Mouse (Mus musculus) CH12.LX (cell line): Measurements from ENCODE around the gene C130026I21Rik. TPM values are rescaled to one million over a fixed set of nuclear protein-coding genes. Genes with fewer than 3 reads are reported as not detected.
A peak's percentile ranks its signal among the peaks of the same experiment; 100 is the strongest.
"Not testable (repeated sequence)": the region's sequence is repeated elsewhere in the genome, so short reads cannot be mapped to it uniquely, and the experiment has no call there.

Experiments
- DNase-seq: peaks from one replicate; pipeline ENCODE4 v3.0.0-alpha.2; 2013; ENCODE audit errors: extremely low read depth
- H3K27ac ChIP-seq: 2 replicates; pipeline ENCODE4 v1.5.1; 2012; ENCODE audit warnings: low read depth, mild to moderate bottlenecking, control low read depth, moderate library complexity; ENCODE audit not compliant: insufficient read depth
- H3K27me3 ChIP-seq: replicated peaks from 2 replicates; pipeline ENCODE3; 2012; ENCODE audit warnings: inconsistent platforms
- H3K36me3 ChIP-seq, 2 experiments: replicated peaks in 1 of 2; 2 replicates each; pipeline versions ENCODE3 to v1.6.1; 2012; ENCODE audit warnings: inconsistent platforms in 1 of 2, low read length in 1 of 2, mild to moderate bottlenecking in 1 of 2, mixed read lengths in 1 of 2, moderate library complexity in 1 of 2; ENCODE audit not compliant: control insufficient read depth in 1 of 2, insufficient read depth in 1 of 2
- H3K4me1 ChIP-seq, 2 experiments: 2 replicates each; pipeline ENCODE4 v1.6.1; 2012; ENCODE audit warnings: inconsistent platforms in 1 of 2, moderate library complexity in 1 of 2; ENCODE audit not compliant: insufficient read depth in 2 of 2, control insufficient read depth in 1 of 2
- H3K4me2 ChIP-seq: 2 replicates; pipeline ENCODE4 v1.6.1; 2012; ENCODE audit warnings: low read depth, mild to moderate bottlenecking, control low read depth; ENCODE audit not compliant: poor library complexity, insufficient read depth, severe bottlenecking
- H3K4me3 ChIP-seq, 3 experiments: fragments of 150-350 bp in 1 of 3; sonication (generic) in 1 of 3; replicated peaks in 1 of 3; 2 replicates each; pipeline versions ENCODE3 to v1.5.1; 2011 to 2012; ENCODE audit warnings: low read depth in 2 of 3, low read length in 2 of 3, mild to moderate bottlenecking in 2 of 3, moderate library complexity in 2 of 3, control low read depth in 1 of 3, improper control_type of control experiment in 1 of 3, inconsistent platforms in 1 of 3, mixed read lengths in 1 of 3; ENCODE audit not compliant: poor library complexity in 1 of 3
- H3K79me2 ChIP-seq: replicated peaks from 2 replicates; pipeline ENCODE4 v1.6.1; 2012; ENCODE audit warnings: mild to moderate bottlenecking, moderate library complexity; ENCODE audit not compliant: control insufficient read depth, poor library complexity, insufficient read depth, severe bottlenecking; ENCODE audit errors: extremely low read depth
- H3K9ac ChIP-seq: 2 replicates; pipeline ENCODE4 v1.6.1; 2012; ENCODE audit warnings: low read depth, mild to moderate bottlenecking, control low read depth, moderate library complexity; ENCODE audit not compliant: insufficient read depth
- H3K9me3 ChIP-seq: replicated peaks from 2 replicates; pipeline ENCODE3; 2012; ENCODE audit warnings: low read length, inconsistent platforms, mixed read lengths
- BHLHE40 ChIP-seq: IDR thresholded peaks from 2 replicates; pipeline ENCODE4 v1.6.1; 2011; ENCODE audit warnings: mild to moderate bottlenecking, low read depth, low read length, improper control_type of control experiment
- ELF1 ChIP-seq: IDR thresholded peaks from 2 replicates; pipeline ENCODE4 v1.6.1; 2014; ENCODE audit warnings: low read depth, mild to moderate bottlenecking, inconsistent platforms, low read length, improper control_type of control experiment
- EP300 ChIP-seq: IDR thresholded peaks from 2 replicates; pipeline ENCODE4 v1.6.1; 2011; ENCODE audit warnings: low read length, improper control_type of control experiment
- ETS1 ChIP-seq: conservative IDR thresholded peaks from 2 replicates; pipeline ENCODE4 v1.6.1; 2012; ENCODE audit warnings: low read depth, mild to moderate bottlenecking, inconsistent platforms, low read length, improper control_type of control experiment, moderate library complexity
- GABPA ChIP-seq: IDR thresholded peaks from 2 replicates; pipeline ENCODE4 v1.6.1; 2012; ENCODE audit warnings: low read depth, low read length, improper control_type of control experiment, inconsistent platforms; ENCODE audit not compliant: insufficient replicate concordance
- HCFC1 ChIP-seq: IDR thresholded peaks from 2 replicates; pipeline ENCODE4 v1.6.1; 2012; ENCODE audit warnings: low read depth, mild to moderate bottlenecking, inconsistent platforms, low read length, improper control_type of control experiment
- IRF4 ChIP-seq: IDR thresholded peaks from 2 replicates; pipeline ENCODE4 v1.6.1; 2014; ENCODE audit warnings: low read depth, mild to moderate bottlenecking, inconsistent platforms, low read length, improper control_type of control experiment
- JUN ChIP-seq: IDR thresholded peaks from 2 replicates; pipeline ENCODE4 v1.6.1; 2011; ENCODE audit warnings: low read depth, mild to moderate bottlenecking, low read length, improper control_type of control experiment, moderate library complexity; ENCODE audit not compliant: insufficient read depth
- JUND ChIP-seq: conservative IDR thresholded peaks from 2 replicates; pipeline ENCODE4 v1.6.1; 2011; ENCODE audit warnings: low read depth, low read length, improper control_type of control experiment
- MAFK ChIP-seq: IDR thresholded peaks from 2 replicates; pipeline ENCODE4 v1.6.1; 2011; ENCODE audit warnings: low read length, improper control_type of control experiment; ENCODE audit not compliant: insufficient replicate concordance
- MEF2A ChIP-seq: IDR thresholded peaks from 2 replicates; pipeline ENCODE4 v1.6.1; 2014; ENCODE audit warnings: low read depth, mild to moderate bottlenecking, inconsistent platforms, low read length, improper control_type of control experiment, borderline replicate concordance
- MYC ChIP-seq: IDR thresholded peaks from 2 replicates; pipeline ENCODE4 v1.6.1; 2011; ENCODE audit warnings: low read depth, mild to moderate bottlenecking, improper control_type of control experiment, low read length
- POLR2A ChIP-seq: IDR thresholded peaks from 2 replicates; pipeline ENCODE4 v1.6.1; 2011; ENCODE audit warnings: low read depth, mild to moderate bottlenecking, improper control_type of control experiment, low read length
- RCOR1 ChIP-seq: conservative IDR thresholded peaks from 2 replicates; pipeline ENCODE4 v1.6.1; 2012; ENCODE audit warnings: low read depth, mild to moderate bottlenecking, inconsistent platforms, low read length, improper control_type of control experiment
- SIN3A ChIP-seq: IDR thresholded peaks from 2 replicates; pipeline ENCODE4 v1.6.1; 2012; ENCODE audit warnings: low read length, improper control_type of control experiment, inconsistent platforms
- TCF12 ChIP-seq: IDR thresholded peaks from 2 replicates; pipeline ENCODE4 v1.6.1; 2014; ENCODE audit warnings: low read depth, mild to moderate bottlenecking, inconsistent platforms, low read length, improper control_type of control experiment
- dilution Hi-C: fragments of 300-500 bp; cut with MboI; formaldehyde crosslinking; loops from 2 replicates; pipeline ENCODE4 v1.14.3; 2020; ENCODE audit warnings: low sequenced_read_pairs; ENCODE audit not compliant: extremely low pct_unique_long_range_greater_than_20kb, extremely low pct_ligation_motif_present
- in situ Hi-C: fragments of 300-500 bp; cut with MboI; formaldehyde crosslinking; loops from 3 replicates; pipeline ENCODE4 v1.14.3; 2019; ENCODE audit warnings: low sequenced_read_pairs, low pct_ligation_motif_present, low pct_unique_long_range_greater_than_20kb, mixed read lengths
- polyA plus RNA-seq: library from polyadenylated mRNA; unstranded; fragments of >175 nt; gene quantifications from 2 replicates; pipeline ENCODE4 v1.2.1, GENCODE M21; 2012; ENCODE audit warnings: low read depth; ENCODE audit not compliant: insufficient read length
- total RNA-seq, 2 experiments: library from RNA; depleted of rRNA; stranded (reverse); fragments of 300-350 nt in 1 of 2; fragments of >200 nt in 1 of 2; gene quantifications; 2 replicates each; pipeline ENCODE4 v1.2.3; 2012 to 2014

Gene C130026I21Rik
- total and polyA plus RNA-seq, 3 experiments: 175 to 398 (median 379) TPM

- H3K27me3 ChIP-seq, dilution Hi-C loops, H3K4me1 ChIP-seq, H3K9me3 ChIP-seq, H3K79me2 ChIP-seq, DNase-seq, in situ Hi-C loops, H3K36me3 ChIP-seq: not testable (repeated sequence)
- Histone ChIP-seq H3K27ac (peak overlapping the region; percentile 67), H3K9ac (peak overlapping the region; percentile 1; the same call in 1 of the 2 replicates), H3K4me3 (peak overlapping the region; percentile 10 to 39 (median 37)), H3K4me2 (peak overlapping the region; percentile 25; the same call in 1 of the 2 replicates)
- peak; percentile 37 for TF ChIP-seq POLR2A
Observed at GRCm38 (mm10) chr1:85106013-85106412, 164.4 kb downstream of the C130026I21Rik start.

DNA sequence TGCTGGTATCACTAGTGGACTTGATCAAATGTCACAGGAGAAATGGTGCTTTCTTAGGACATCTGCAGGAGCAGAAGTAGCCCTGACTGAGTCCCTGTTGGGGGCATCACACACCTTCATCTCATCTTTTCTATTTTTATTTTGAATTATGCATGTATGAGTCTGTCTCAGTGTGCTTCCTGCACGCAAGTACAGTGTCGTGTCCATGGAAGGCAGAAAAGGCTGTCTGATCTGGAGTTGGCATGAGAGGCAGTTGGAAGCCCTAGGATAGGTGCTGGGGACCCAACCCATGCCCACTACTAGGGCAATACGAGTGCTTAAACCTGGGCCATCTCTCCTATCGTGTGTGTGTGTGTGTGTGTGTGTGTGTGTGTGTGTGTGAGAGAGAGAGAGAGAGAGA lies 165.0 kb downstream of the C130026I21Rik start:
- Histone ChIP-seq H3K27ac (peak overlapping the region; percentile 63), H3K4me3 (peak overlapping the region in 1 of 3 experiments; percentile 1), H3K4me2 (peak overlapping the region; percentile 19)
- H3K4me1 ChIP-seq, H3K79me2 ChIP-seq, in situ Hi-C loops, H3K9ac ChIP-seq, H3K9me3 ChIP-seq, dilution Hi-C loops, H3K27me3 ChIP-seq, DNase-seq, H3K36me3 ChIP-seq: not testable (repeated sequence)

GRCm38 (mm10) chr1:85101754-85102153 lies 168.6 kb downstream of the C130026I21Rik start:
- dilution Hi-C loops, in situ Hi-C loops, H3K9me3 ChIP-seq, H3K4me2 ChIP-seq, H3K36me3 ChIP-seq, DNase-seq, H3K4me3 ChIP-seq, H3K9ac ChIP-seq, H3K79me2 ChIP-seq, H3K27me3 ChIP-seq: not testable (repeated sequence)
- peaks cover 3 to 11% of the 10 kb centered on the region in 2 experiments; a peak in 3 of 4 replicates for H3K4me1 ChIP-seq
- peak; percentile 31; the same call in 1 of the 2 replicates for TF ChIP-seq POLR2A
- peak; percentile 62; the same call in 1 of the 2 replicates for TF ChIP-seq JUND
- TF ChIP-seq ELF1: 0 out of 2 replicates have a peak, but pooled peaks have one; percentile 25
- TF ChIP-seq MEF2A: peak; percentile 59; the same call in 1 of the 2 replicates
- peak; percentile 56; the same call in 1 of the 2 replicates for TF ChIP-seq TCF12
- TF ChIP-seq JUN: peak; percentile 67; the same call in 1 of the 2 replicates
- TF ChIP-seq RCOR1: 0 out of 2 replicates have a peak, but pooled peaks have one; percentile 37
- TF ChIP-seq IRF4: peak; percentile 68
- peak; percentile 36; the same call in 1 of the 2 replicates for TF ChIP-seq HCFC1
- peak; percentile 43 for TF ChIP-seq BHLHE40
- TF ChIP-seq GABPA: peak; percentile 19; the same call in 1 of the 2 replicates
- 0 out of 2 replicates have a peak, but pooled peaks have one; percentile 39 for TF ChIP-seq SIN3A
- TF ChIP-seq EP300: peak; percentile 62; the same call in 1 of the 2 replicates
- peak; percentile 79 for TF ChIP-seq ETS1
- 0 out of 2 replicates have a peak, but pooled peaks have one; percentile 19 for TF ChIP-seq MAFK
- peak; percentile 26; the same call in 1 of the 2 replicates for TF ChIP-seq MYC
- H3K27ac ChIP-seq: peak overlapping the region; percentile 68

GRCm38 (mm10) chr1:85099864-85100263 lies 170.5 kb downstream of the C130026I21Rik start, which contains the start of gene Gm10553:
Gene Gm10553 (plus strand): TSS chr1:85100164.
- DNase-seq, H3K9me3 ChIP-seq, in situ Hi-C loops, H3K9ac ChIP-seq, H3K4me3 ChIP-seq, H3K27ac ChIP-seq, H3K79me2 ChIP-seq, dilution Hi-C loops, H3K27me3 ChIP-seq, H3K36me3 ChIP-seq, H3K4me2 ChIP-seq: not testable (repeated sequence)
- H3K4me1 ChIP-seq: peaks cover 3 to 11% of the 10 kb centered on the region in 2 experiments; a peak in 3 of 4 replicates
